Mouse (Mus musculus) intestine, postnatal 0 days (tissue): ENCODE data around the gene Hist1h2ac. TPM values are rescaled to one million over a fixed set of nuclear protein-coding genes. Genes with fewer than 3 reads are reported as not detected.
A peak's percentile ranks its signal among the peaks of the same experiment; 100 is the strongest.
"Not testable (repeated sequence)": the region's sequence is repeated elsewhere in the genome, so short reads cannot be mapped to it uniquely, and the experiment has no call there.

ENCODE experiments used
- ATAC-seq: fragments of 200-750 bp; cut with Nextera tagmentation; 2 replicates; pipeline ENCODE4 v1.8.0; 2017; ENCODE audit warnings: mild to moderate bottlenecking, moderate TSS enrichment, moderate library complexity
- H3K27ac ChIP-seq: fragments of 300-500 bp; sonication (generic); 2 replicates; pipeline ENCODE4 v1.5.1; 2014; ENCODE audit warnings: mild to moderate bottlenecking, low read depth, low read length, moderate library complexity
- H3K27me3 ChIP-seq: fragments of 300-500 bp; sonication (generic); replicated peaks from 2 replicates; pipeline ENCODE4 v1.6.1; 2014; ENCODE audit warnings: low read length, mixed read lengths; ENCODE audit not compliant: control insufficient read depth, insufficient read depth
- H3K36me3 ChIP-seq: fragments of 300-500 bp; sonication (generic); 2 replicates; pipeline ENCODE4 v1.6.1; 2014; ENCODE audit warnings: mild to moderate bottlenecking, moderate library complexity; ENCODE audit not compliant: control insufficient read depth, insufficient read depth
- H3K4me1 ChIP-seq: fragments of 300-500 bp; sonication (generic); replicated peaks from 2 replicates; pipeline ENCODE4 v1.6.1; 2014; ENCODE audit warnings: antibody characterized with exemption, low read length, mixed read lengths; ENCODE audit not compliant: control insufficient read depth, insufficient read depth
- H3K4me2 ChIP-seq: fragments of 300-500 bp; sonication (generic); replicated peaks from 2 replicates; pipeline ENCODE4 v1.6.1; 2014; ENCODE audit warnings: low read depth, mild to moderate bottlenecking, moderate library complexity
- H3K4me3 ChIP-seq: fragments of 300-500 bp; sonication (generic); 2 replicates; pipeline ENCODE4 v1.5.1; 2014; ENCODE audit warnings: low read depth, low read length
- H3K9ac ChIP-seq: fragments of 300-500 bp; sonication (generic); 2 replicates; pipeline ENCODE4 v1.6.1; 2014; ENCODE audit warnings: mild to moderate bottlenecking, low read depth, low read length
- H3K9me3 ChIP-seq: fragments of 300-500 bp; sonication (generic); 2 replicates; pipeline ENCODE4 v1.6.1; 2016; ENCODE audit warnings: mixed run types; ENCODE audit not compliant: control insufficient read depth
- CTCF ChIP-seq: sonication (generic); IDR thresholded peaks from 2 replicates; pipeline ENCODE4 v1.5.1; 2016; ENCODE audit warnings: low read depth, mild to moderate bottlenecking, control low read depth, antibody characterized with exemption, moderate library complexity
- WGBS: fragments of 180-500 bp; shearing (Covaris S2); extraction: QIAGEN DNeasy Blood & Tissue Kit; methylation state at CpG from one replicate; pipeline ENCODE4 v1.1.7; 2014; 5-methylcytosine and 5-hydroxymethylcytosine counted together
- polyA plus RNA-seq: library from polyadenylated mRNA; unstranded; fragments of >200 nt; fragmentation: Nextera tagmentation; extraction: Ambion mirVana; gene quantifications from 2 replicates; pipeline ENCODE4 v1.2.1, GENCODE M21; 2015

Hist1h2ac gene
- polyA plus RNA-seq, 1 experiment from 2014 or later, result 0.46 TPM

DNA sequence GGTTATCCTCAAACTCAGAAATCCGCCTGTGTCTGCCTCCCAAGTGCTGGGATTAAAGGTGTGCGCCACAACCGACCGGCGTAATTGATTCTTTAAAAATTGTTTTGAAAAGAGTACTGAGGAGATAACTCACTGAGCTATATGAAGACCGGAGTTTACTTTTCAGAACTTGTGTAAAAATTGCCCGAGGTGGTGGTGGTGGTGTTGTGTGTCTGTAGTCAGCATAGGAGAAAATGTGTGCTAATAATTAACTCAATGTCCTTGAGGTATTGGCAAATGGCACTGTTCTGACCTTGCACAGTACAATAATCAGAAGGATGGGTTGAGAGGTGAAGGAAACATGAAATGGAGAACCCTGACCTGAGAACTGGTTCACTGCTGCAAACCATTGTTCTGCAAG is 4.2 kb upstream of the Hist1h2ac start:
- no peak overlapping the region for H3K9ac ChIP-seq
- peak overlapping the region; percentile 54 for H3K27ac ChIP-seq
- WGBS, result 57% methylated on average over 7 of the region's 7 CpGs
- peak overlapping the region; percentile 14; the same call in 1 of the 2 replicates for H3K4me3 ChIP-seq
- H3K4me1 ChIP-seq, result 0 out of 2 replicates have a peak, but pooled peaks cover 3% of the 10 kb centered on the region
- H3K27me3 ChIP-seq, result no peaks in the 10 kb centered on the region
- H3K36me3 ChIP-seq, result no peaks in the 10 kb centered on the region
- TF ChIP-seq CTCF, result no peak
- ATAC-seq, result 0 out of 2 replicates have a peak, but pooled peaks have one; percentile 6
- H3K4me2 ChIP-seq, result peak overlapping the region; percentile 51
- no peaks in the 10 kb centered on the region for H3K9me3 ChIP-seq

DNA sequence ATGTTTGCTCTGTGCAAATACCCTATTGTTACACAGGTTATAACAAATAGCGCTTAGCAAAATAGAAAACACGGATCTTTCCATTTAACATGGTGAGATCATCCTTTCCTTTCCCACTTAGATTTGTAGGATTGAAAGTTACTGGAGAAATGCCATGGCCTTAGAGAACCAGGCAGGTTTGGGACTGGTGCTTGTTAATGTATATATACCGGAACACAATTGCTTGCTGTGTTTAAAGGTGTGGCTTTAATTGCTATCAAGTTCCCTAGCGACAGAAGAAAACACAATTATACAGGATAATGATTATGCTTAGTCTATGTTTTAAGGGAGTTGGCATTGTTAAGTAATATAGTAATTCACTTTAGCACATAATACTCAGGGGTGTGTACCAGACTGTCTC is 3.4 kb upstream of the Hist1h2ac start:
- Histone ChIP-seq H3K4me3 (peak overlapping the region; percentile 14; the same call in 1 of the 2 replicates), H3K4me2 (peak overlapping the region; percentile 51), H3K27ac (peak overlapping the region; percentile 54), H3K4me1 (0 out of 2 replicates have a peak, but pooled peaks cover 3% of the 10 kb centered on the region), H3K9ac (no peak overlapping the region), H3K9me3 (no peaks in the 10 kb centered on the region), H3K36me3 (no peaks in the 10 kb centered on the region), H3K27me3 (no peaks in the 10 kb centered on the region)
- peak; percentile 52 for ATAC-seq
- WGBS, result 42% methylated on average over 4 of the region's 4 CpGs
- no peak for TF ChIP-seq CTCF

DNA sequence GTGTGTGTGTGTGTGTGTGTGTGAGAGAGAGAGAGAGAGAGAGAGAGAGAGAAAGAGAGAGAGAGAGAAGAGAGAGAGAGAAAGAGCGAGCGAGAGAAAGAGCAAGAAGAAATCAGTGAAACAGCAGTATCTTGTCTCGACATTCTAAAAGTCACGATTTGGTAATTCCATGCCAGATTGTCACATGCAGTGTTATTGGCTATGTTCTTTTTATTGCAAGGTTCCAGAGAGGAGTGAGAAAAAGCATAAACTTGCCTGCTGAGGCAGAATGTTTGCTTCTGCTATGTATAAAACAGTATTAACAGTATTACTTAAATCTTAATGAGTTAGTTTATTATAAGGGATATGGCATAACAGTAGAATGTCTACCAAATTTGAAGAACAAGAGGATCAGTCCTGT is 2.2 kb upstream of the Hist1h2ac start:
- WGBS, result 8% methylated on average over 4 of the region's 4 CpGs
- H3K36me3 ChIP-seq, result no peaks in the 10 kb centered on the region

DNA sequence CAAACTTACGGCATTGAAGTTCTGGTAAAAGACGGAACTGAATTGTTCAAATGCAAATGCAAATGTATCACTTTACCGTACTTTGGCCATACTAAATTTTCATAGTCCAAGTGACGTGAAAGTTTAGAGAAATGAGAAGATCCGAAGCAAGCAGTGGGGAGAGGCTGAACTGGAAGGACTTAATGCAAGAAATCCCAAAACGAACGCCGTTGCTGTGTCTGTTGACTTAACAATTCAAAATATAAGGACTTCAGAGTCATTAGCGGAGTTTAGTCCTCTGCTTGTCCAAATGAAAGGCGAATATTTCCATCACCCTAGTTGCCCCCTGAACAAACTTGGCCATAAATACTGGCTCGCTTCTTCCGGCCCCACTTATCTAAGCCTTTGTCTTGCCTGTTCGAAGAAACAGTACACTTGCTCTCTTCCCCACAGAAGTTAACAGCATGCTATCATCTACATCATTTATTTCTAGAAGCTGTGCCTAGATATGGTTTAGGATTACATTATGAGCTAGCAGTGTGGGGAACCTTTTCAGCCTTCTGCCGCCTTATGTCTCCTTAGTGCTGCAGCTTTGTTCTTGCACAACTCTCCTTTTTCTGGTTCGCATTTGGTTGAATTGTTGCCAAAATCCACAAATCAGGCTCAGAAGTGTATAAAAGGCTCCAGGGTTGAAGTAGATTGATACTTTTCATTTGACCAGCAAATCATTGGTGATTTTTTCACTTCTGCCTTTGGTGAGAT is 1.5 kb upstream of the Hist1h2ac start:
- no peak for ATAC-seq
- Histone ChIP-seq H3K27ac (peak overlapping the region; percentile 95), H3K27me3 (no peaks in the 10 kb centered on the region), H3K9ac (peak overlapping the region; percentile 60), H3K4me2 (peak overlapping the region; percentile 61), H3K36me3 (no peaks in the 10 kb centered on the region), H3K4me1 (0 out of 2 replicates have a peak, but pooled peaks cover 3% of the 10 kb centered on the region), H3K9me3 (no peaks in the 10 kb centered on the region), H3K4me3 (peak overlapping the region; percentile 48)
- TF ChIP-seq CTCF, result no peak
- WGBS, result under 1% methylated on average over 15 of the region's 15 CpGs

More for the DNA sequence above, 2.2 kb upstream of the Hist1h2ac start:
- no peak for TF ChIP-seq CTCF
- no peak for ATAC-seq
- Histone ChIP-seq H3K4me2 (peak overlapping the region; percentile 61), H3K9me3 (no peaks in the 10 kb centered on the region), H3K27me3 (no peaks in the 10 kb centered on the region), H3K4me1 (0 out of 2 replicates have a peak, but pooled peaks cover 3% of the 10 kb centered on the region), H3K9ac (peak overlapping the region; percentile 60), H3K4me3 (peak overlapping the region; percentile 48), H3K27ac (peak overlapping the region; percentile 95; the same call in 1 of the 2 replicates)

DNA sequence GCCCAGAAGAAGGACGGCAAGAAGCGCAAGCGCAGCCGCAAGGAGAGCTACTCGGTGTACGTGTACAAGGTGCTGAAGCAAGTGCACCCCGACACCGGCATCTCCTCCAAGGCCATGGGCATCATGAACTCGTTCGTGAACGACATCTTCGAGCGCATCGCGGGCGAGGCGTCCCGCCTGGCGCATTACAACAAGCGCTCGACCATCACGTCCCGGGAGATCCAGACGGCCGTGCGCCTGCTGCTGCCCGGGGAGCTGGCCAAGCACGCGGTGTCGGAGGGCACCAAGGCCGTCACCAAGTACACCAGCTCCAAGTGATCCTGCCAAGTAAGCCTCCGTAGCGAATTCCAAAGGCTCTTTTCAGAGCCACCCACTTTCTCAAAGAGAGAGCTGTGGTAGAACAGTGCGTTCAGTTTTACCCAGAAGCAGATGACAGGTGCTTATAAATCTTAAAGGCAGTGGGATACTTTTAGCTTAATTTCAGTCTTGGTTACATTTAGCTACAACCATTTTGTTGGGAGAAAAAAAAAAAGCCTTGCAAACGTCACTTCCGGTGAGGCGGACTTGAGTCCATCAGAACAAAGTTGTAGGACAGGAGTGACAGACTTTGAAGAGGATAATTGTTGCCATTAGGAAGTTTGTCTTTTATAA is 672 bp upstream of the Hist1h2ac start:
- not testable (repeated sequence) for H3K27me3 ChIP-seq, H3K9me3 ChIP-seq, H3K36me3 ChIP-seq, H3K4me1 ChIP-seq
- WGBS, result under 1% methylated on average over 11 of the region's 37 CpGs
- Histone ChIP-seq H3K4me3 (peak overlapping the region; percentile 48), H3K9ac (peak overlapping the region; percentile 60), H3K4me2 (peak overlapping the region; percentile 61), H3K27ac (peak overlapping the region; percentile 95)
- peak; percentile 3; the same call in 1 of the 2 replicates for ATAC-seq

DNA sequence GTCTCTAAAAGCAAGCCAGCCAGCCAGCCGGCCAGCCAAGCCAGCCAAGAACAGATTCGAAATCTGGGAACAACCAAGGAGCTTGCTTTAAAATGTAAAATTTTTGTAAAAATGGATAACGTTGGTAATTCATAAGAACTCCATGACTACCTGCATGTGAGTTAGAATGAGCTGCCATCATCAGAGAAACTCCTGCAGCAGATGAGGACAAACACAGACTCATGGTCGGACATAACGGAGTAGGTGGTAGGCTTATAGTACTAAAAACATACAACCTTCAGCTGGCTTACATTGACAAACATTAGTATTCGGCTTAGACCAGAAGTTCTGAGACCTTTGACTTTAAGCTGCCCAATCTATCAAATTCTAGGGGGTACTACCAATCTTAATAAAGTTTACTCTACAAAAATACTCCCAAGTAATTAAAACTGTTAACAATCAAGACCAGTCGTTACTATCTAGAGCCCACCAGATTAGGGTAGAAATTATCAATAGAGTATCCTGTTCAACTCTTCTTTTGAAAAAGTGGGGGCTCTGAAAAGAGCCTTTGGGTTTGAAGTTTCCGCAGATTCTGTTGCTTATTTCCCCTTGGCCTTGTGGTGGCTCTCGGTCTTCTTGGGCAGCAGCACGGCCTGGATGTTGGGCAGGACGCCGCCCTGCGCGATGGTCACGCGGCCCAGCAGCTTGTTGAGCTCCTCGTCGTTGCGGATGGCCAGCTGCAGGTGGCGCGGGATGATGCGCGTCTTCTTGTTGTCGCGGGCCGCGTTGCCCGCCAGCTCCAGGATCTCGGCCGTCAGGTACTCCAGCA is 597 bp downstream of the Hist1h2ac start:
- H3K36me3 ChIP-seq, H3K4me1 ChIP-seq, H3K9me3 ChIP-seq, H3K27me3 ChIP-seq: not testable (repeated sequence)
- Histone ChIP-seq H3K4me2 (peak overlapping the region; percentile 61), H3K9ac (peak overlapping the region; percentile 31; the same call in 1 of the 2 replicates), H3K27ac (peak overlapping the region; percentile 77), H3K4me3 (peak overlapping the region; percentile 48)
- ATAC-seq, result peak; percentile 32
- 8% methylated on average over 14 of the region's 30 CpGs for WGBS
